Mouse (Mus musculus) mouse trophoblast stem cell (cell line): Measurements from ENCODE around the gene Fndc11.

Experiments
- in situ Hi-C, 2 experiments: fragments of 300-500 bp; cut with MseI, MboI; formaldehyde crosslinking; loops; 2 replicates in 1 of 2; 3 replicates in 1 of 2; pipeline ENCODE4 v1.15.1; 2025

The Fndc11 gene

DNA sequence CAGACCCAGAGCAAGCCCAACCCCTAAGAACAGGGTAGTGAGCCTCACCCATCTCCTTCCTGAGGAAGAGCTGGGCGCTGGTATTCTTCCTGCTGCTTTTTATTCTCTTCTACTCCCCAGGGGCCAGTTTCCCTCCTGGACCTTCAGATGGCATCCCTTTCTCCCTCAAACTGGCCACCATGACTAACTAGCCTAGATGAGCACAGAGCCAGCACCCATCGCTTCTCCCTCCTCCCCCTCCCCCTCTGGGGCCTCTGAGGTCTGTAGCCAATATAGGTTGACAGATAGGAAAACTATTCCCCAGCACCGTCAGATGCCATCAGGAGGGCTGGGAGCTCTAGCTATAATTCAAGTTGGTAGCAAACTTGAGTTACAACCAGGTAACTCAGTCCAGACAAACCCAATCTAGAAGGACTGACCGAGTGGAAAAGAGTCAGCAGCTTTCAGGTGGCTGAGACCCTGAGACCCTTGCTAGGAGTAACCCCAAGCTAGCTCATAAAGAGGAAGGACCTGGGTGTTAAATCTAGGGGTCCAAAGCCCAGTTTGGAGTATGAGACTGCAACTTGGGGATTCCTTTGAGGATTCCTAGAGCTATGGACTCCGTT, 830 bp upstream of the Fndc11 start:
- in situ Hi-C loops = no loop called here

DNA sequence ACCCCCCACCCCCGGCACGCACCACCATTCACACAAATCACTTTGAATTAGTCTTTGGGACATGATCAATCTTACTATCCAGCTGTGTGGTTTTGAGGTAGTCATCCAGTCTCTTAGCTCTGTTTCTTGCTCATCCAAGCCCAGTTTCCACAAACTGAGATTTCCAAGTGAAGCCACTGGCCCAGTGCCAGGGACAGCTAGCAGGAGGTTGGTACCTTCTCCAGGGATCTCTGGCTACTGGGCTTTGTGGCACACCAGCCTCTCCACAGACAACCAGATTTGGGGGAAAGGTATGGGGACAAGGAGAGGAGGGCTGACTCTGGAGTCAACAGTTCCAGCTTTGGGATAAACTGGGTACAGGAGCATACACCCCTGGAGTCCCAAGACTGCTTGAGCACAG, 548 bp downstream of the Fndc11 start:
- in situ Hi-C loops = no loop called here

DNA sequence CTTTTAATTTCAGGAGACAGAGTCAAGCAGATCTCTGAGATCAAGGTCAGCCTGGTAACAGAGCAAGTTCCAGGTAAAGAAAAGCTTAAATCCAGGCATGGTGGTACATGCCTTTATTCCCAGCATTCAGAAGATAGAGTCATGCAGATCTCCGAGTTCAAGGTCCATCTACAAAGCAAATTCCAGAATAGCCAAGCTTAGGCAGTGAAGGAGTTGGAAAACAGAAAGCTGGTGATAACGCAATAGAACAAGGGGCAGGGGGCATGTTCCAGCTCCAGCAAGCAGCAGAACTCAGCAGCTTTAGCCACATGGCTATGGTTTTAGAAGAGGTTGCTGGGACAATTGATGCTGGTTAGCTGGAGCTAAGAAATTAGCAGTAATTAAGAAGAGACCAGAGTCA, 5.2 kb downstream of the Fndc11 start:
- in situ Hi-C loops = no loop called here

DNA sequence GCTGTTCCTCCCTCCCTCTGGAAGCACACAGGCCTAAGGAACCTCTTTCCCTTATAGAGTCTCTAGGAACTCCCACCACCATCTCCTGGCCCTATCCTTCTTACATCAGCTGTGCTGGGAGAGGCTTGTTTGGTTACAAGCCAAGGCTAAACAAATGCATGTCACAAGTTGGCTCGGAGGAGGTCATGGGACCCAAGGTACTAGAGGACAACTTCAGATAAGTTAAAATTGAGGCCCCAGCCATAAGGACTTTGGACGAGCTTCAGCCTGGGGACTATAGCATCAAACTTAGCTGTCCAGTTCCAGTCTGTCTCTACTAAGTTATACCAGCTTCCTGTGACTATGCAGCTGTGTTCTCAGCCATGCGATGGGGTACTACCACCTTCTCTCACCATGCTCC, 7.3 kb downstream of the Fndc11 start:
- in situ Hi-C loops = no loop called here

DNA sequence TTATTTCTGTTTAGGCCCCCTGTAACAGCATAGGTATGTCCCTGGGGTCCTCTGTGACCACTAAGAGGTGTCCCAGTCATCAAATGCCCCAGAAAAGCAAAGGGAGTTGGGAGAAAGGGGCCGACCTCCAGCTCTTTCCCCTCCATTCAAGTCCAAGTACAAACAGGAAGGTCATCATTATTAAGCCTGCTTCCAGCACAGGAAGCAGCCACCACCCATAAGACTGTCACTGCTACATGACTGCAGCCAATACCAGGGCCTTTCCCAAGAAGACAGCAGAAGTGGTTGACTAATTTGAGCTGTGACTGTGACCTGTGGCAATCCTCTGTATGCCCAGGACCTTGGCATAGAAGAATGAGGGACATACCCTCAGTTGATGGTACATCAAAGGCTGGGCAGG, 8.5 kb downstream of the Fndc11 start:
- in situ Hi-C loops = no loop called here

DNA sequence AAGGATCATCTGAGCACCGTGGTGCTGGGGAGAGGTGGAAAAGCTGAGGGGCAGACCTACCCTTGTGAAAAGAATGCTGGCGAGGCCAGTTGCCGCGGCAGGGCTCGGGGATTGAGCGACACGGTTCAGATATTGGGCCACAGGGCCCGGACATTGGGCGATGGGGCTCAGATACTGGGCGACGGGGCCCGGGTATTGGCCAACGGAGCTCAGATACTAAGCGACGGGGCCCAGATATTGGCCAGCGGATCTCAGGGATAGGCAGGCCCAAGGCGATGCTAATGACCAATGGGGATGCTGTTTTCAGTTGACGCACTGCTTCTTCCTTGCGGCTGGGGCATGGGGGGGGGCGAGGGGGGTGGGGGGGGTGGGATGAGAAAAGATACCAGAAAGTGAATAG, 11.4 kb downstream of the Fndc11 start:
- in situ Hi-C loops = no loop called here

DNA sequence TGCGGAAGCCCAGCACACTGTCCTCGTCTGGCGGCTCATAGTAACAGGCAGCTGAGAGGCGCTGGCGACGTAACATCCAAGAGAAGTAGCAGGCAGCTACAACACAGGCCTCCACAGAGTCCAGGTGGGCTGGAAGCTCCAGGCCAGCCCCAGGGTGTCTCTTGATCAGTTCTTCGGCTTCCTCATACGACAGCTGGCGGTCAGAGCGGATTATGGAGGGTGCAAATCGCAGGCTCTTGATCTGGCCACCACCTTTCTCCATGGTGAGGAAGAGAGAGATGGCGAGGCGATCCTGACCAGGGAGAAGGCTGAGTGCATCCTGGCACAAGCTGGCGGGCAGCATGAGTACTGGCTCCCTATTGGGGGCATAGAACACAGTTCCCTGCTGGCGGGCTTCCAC, 13.6 kb downstream of the Fndc11 start:
- in situ Hi-C loops = no loop called here

DNA sequence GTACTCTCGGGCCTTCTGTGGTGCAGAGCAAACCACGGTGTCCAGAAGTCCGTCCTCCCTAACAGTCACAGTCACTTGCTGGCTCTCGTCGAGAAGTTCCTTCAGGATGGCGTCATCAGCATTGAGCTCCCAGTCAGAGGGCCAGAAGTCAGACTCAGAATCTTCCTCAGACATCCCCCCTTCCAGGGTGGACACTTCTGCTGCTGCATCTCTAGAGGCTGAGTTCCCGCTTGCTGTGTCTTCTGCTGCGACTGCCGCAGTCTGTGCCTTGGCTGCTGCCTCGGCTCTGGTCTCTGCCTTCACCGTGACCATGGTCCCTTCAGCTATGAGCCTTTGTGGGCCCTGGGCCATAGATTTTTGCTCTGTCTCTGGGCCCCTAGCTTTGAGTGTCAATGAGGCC, 14.9 kb downstream of the Fndc11 start:
- in situ Hi-C loops = no loop called here

DNA sequence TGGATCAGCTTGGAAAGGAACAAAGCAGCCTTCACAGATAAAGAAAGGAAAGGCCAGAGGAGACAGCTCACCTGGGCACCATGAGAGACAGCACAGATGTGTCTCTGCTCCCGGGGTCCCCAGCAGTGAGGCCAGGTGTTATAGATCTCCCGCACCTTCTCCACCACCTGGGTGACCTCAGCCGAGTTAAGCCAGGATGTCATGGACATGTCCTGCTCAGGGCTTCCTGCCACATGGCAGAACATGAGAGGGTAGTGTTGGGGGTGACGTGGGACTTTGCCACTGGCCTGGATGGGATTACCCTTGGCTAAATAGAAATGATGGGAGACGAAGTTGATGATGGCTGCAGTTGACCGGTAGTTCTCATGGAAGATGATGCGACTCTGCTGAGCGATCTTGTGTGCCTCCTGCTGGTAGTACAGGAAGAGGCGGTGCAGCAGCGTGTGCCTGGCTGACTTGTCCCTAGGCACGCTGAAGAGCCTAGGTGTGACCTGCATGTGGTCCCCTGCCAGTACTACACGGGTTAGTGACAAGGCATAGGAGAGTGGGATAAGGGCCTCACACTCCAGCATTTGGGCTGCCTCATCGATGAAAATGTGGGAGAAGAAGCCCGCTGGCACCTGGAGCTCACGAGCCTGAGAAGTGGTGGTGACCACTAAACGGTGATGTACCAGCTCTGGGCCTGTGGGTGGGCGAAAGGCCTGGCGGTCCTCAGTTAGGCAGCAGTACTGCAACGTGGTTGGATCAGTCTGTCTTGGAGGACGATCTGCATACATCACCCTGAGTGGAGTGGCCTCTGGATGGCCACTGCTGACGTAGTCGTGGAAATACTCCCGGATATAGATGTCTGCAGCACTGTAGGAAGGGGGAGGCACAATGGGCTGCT, 16.1 kb downstream of the Fndc11 start:
- in situ Hi-C loops = no loop called here

DNA sequence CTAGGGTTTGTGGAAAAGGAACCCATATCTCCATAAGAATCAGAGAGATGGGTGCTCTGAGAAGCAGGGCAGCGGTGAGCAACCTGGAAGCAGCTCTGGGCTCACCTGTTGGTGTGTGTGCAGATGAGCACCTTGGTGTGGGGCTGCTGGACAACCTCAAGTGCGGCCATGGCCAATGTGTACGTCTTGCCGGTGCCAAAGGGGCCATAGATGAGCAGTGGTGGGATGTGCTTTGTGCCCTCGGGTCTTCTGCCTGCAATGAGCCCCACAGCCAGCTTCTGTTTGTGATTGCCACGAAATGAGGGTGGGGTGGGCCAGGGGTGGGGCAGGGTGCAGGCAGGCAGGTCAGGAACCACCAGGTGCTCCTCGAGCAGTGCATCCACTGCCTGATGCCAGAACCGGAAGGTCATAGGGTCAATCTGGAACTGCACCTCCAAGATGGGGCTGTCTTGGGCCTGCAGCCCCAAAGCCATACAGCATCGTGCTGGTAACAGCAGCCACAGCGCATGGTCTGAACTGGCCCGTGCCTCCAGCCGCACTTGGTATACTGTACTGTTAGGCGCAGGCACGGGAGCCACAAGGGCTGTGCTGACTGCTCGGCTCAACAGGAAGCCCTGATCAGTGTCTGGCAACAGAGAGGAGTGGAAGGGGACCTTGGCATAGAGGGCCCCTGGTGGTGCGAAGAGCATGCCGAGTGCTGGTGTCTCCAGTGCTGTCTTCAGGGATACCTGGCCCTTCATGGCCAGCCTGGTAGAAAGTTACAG, 17.6 kb downstream of the Fndc11 start:
- in situ Hi-C loops = no loop called here

DNA sequence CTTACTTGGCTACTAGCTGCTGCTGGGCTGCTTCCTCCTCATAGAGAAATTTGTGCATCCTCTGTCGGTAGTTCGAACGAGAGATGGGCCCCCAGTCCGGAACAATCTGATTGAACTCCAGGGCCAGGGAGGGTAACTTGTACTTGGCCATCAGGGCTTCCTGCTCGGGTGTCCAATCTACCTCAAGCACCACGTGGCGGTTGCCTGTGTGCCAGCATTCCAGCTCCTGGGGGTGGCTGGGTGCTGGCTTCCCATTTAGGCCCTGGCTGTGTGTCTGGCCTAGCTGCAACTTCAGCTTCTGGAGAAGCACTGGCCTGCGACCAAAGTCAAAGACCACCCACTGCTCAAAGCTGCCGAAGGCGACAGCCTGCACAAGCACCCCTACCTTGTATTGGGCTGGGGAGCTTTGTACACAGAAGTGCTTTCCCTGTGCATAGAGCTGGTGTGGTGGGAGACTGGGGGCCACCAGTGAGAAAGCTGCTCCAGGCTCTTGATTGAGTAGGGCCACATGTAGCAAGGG, 18.3 kb downstream of the Fndc11 start:
- in situ Hi-C loops = no loop called here

DNA sequence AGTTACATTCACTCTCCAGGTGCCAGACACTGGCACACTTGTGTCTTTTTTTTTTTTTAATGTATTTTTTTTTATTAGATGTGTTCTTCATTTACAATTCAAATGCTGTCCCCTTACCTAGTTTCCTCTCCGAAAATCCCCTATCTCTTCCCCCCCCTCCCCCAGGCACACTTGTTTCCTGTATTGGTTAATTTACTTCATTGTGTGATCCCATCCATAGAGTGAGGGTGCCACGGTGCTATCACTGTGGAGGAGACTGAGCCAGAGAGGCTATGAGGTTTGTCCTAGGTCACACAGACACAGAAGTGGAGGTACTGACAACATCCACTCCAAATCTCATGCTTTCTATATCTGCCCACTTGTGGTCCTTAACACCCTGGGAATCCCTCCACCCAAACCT, 19.0 kb downstream of the Fndc11 start:
- in situ Hi-C loops = no loop called here

DNA sequence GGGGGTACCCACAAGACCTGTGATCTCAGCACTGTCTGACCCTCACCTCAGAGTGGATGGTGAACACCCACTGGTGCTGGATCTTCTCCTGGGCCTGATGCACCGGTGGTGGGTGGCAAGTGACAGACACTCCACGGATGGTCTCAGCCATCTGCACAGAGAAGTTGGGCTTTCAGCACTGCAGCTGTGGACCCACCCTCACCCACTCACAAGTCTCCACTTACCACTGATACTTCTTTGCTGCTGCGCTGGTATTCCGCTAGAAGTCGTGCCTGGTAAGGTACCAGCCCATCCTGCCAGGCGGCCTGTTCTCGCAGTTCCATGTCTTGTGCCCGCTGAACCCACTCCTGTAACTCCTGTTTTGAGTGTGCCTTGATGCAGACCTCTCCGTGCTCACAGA, 19.4 kb downstream of the Fndc11 start:
- in situ Hi-C loops = no loop called here

DNA sequence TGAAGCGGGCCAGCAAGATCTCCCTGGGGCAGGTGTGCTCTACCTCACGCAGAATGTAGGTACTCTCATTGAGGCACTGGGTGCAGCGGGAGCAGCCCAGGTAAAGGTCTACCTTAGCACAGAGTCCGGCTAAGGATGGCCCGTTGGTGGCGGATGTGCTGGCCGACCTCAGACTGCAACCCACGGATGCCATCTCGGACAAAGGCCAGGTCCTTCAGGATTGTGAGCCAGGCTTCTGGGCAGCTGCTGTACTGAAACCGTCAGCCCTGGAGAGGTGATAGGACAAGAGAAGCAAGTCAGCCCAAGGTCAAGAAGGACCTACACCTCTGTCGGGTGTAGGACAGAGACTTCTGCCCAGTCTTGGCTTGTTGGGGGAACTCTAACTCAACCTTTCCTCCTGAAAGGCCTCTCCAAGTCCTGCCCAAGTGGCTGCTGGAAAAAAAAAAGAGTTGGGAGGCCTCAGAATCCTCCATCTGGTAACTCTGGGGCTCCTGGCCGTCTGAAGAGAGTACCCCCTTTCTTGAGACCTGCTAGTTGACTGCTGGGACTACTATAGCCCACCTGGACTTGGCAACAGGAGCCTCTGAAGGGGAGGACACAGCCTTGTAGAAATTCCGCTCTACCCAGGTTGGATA, 21.1 kb downstream of the Fndc11 start:
- in situ Hi-C loops = no loop called here

DNA sequence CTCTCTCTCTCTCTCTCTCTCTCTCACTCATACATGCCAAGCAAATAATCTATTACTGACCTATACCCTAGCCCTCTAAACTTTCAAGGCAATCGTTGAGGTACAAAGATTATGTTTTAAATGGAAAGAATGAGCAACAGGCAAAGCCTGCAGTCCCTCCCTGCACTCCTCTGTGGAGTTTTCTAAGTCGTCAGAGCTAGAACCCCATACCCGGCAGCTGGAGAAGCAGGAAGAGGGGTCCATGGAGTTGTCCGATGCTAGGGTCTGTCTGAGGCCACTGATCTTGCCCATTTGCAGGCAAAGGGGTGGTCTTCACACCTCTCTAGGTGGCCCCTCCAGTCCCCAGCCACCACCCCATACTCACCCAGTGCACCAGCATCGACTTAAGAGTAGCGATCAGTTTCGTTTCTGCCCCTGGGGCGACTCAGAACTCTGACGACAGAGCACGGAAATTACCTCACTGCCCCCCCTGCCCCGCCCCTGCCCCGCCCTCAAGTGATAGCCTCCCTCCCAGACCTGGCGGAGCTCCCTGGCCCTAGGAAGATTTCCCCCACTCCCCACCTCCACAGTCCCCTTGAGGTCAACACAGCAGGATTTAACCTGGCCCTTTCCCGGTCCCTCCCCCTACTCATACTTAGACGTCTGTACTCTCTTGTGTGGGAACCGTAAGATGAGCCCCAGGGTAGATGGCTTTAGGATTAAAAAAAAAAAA, 21.9 kb downstream of the Fndc11 start, which contains the start of gene Helz2:
Helz2 (minus strand) TSS at position 426 of the 712 bp plus-strand sequence.
- in situ Hi-C loops = no loop called here

DNA sequence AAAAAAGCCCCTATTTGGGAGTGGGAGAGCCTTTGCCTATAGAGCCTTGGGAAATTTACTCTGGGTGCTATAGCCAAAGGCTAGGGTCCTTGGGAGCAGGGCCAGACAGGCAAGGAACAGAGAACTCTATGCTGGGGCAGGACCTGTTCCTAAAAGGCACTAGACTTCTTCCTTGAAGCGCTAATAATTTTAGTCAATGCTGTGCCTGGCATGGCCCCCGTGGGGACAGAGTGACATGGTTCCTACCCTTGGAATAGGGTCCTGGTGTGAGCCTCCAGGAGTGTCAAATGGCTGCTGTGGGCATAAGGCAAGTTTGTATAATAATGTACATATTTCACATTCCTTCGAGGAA, 22.5 kb downstream of the Fndc11 start:
- in situ Hi-C loops = no loop called here

DNA sequence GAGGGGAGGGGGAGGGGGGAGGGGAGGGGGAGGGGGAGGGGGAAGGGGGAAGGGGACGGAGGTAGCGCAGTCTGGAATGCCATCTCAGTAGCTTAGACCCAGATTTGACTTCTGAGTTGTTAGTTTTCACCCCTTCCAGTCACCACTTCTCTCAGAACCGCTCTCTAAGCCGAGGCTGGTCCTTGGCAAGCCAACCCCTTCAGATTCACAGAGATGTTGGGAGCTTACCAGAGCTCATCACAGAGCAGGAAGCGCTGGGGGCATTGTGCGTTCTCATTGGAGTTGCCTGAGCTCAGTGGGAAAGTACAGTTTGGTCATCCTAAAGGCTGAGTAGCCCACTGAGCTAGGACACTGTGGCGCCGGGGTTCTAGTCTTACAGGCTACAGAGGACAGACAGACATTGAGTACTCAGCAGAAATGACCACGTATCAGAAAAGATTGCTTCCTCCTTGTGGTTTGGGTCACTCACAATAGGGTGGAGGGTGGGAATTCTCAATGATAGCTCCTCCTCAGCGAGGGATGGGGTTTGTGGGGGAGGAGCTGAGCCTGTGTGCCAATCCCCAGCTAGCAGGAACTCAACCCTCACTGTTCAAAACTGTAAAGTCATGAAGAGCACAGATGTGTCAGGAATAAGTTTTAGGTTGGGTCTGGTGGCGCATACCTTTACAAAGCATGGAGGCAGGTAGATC, 24.0 kb downstream of the Fndc11 start:
- in situ Hi-C loops = no loop called here

DNA sequence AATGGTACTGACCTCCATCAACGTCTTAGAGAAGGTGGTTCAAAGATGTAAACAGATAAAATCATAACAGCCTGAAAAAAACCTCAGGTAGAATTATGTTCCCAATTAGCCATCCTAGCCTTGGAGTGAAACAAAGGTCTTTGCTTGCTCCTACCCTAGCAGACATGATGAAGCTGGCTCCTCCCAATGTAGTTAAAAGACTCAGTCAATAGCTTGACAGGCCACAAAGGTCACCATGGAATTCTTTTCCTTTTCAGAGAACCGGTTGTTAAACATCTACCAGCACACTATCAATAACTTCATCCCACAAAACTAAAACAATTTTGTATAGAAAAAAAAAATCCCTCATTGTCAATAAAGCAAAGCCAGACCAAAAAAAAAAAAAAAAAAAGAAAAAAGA, 25.2 kb downstream of the Fndc11 start:
- in situ Hi-C loops = no loop called here

DNA sequence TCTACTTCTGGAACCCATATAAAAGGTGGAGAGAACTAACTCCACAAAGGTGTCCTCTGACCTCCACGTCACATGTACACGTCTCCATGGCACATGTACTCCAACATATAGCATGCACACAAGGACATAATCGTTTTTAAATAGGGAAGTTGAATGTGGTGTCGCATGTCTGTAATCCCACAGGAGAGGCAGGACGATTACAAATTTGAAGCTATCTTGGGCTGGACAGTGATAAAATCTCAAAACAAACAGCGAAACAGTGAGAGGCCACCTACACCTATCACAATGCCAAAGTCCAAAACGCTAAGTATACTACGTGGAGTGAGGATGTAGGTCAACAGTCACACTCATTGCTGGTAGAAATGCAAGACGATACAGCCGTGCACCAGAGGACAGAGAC, 29.4 kb downstream of the Fndc11 start:
- in situ Hi-C loops = no loop called here

DNA sequence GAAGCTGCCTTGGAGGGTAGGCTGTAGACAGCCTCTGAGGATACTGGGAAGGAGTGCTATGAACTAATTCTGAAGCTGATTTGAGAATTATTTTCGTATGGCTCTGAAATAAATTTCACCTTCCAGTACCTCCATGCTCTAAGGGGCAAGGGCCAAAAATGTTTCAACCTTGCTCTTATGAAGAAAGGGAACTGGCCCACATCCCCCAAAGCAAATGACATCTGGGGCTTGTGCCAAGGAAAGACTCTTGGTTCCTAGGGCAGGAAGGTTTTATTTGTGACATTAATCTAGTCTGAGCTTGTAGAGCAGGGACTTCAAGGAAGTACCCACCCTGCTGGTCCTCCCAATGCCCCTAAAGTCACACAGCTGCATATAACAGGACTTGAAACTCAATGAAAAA, 32.0 kb downstream of the Fndc11 start:
- in situ Hi-C loops = no loop called here

DNA sequence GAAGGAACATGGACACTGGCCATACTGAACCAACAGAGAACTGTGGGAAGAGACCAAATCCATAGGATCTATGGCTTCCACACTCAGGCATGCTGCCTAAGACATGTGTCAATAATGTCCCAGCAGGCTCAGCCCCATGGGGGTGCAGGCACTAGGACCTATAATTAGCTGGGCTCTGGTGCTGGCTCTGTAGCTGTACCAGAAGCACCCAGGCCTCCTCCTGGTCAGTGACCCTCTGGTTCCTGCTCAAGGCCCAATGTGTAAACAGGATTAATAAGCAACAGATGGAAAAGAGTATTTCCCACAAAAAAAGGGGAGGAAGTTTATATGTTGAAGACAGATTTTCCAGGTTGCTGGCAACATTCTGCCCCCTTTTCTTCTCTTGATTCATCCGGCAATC, 33.4 kb downstream of the Fndc11 start:
- in situ Hi-C loops = no loop called here
